Mouse (Mus musculus): Measurements from ENCODE around the gene Olfr803. TPM values are rescaled to one million over a fixed set of nuclear protein-coding genes. Genes with fewer than 3 reads are reported as not detected.

Olfr803 gene
- not detected for total RNA-seq (2021)

- intact Hi-C loops (cut with DNase I), result no loop called here
- no peak for DNase-seq (ENCODE audit: low spot score in 2 of 2)
These were observed at the start of gene Olfr803 for GRCm38 (mm10) chr10:129694186-129694585. Olfr803 (minus strand) TSS chr10:129694286.

- no peak for DNase-seq (ENCODE audit: low spot score in 2 of 2)
- intact Hi-C loops (cut with DNase I), result no loop called here
These were observed 47.7 kb upstream of the Olfr803 start, which contains the start of gene Olfr806 for GRCm38 (mm10) chr10:129741821-129742220. Olfr806 (minus strand) TSS chr10:129741921.

GRCm38 (mm10) chr10:129729275-129729674, 35.2 kb upstream of the Olfr803 start, which contains the start of gene Olfr805:
Olfr805 (minus strand) TSS chr10:129729375.
- no peak for DNase-seq (ENCODE audit: low spot score in 2 of 2)
- intact Hi-C loops (cut with DNase I), result no loop called here

- no peak for DNase-seq (ENCODE audit: low spot score in 2 of 2)
- intact Hi-C loops (cut with DNase I), result no loop called here
These were observed 8.8 kb upstream of the Olfr803 start, which contains the start of gene Olfr804 for GRCm38 (mm10) chr10:129702910-129703309. Olfr804 (plus strand) TSS chr10:129703210.

- DNase-seq (ENCODE audit: low spot score in 2 of 2), result no peak
- intact Hi-C loops (cut with DNase I), result no loop called here
These were observed 6.0 kb downstream of the Olfr803 start, which contains the start of gene Olfr802 for GRCm38 (mm10) chr10:129688069-129688468. Olfr802 (minus strand) TSS chr10:129688169.

GRCm38 (mm10) chr10:129673765-129674164, 20.3 kb downstream of the Olfr803 start, which contains the start of gene Olfr801:
Olfr801 (minus strand) TSS chr10:129673865.
- intact Hi-C loops (cut with DNase I), result no loop called here

DNA sequence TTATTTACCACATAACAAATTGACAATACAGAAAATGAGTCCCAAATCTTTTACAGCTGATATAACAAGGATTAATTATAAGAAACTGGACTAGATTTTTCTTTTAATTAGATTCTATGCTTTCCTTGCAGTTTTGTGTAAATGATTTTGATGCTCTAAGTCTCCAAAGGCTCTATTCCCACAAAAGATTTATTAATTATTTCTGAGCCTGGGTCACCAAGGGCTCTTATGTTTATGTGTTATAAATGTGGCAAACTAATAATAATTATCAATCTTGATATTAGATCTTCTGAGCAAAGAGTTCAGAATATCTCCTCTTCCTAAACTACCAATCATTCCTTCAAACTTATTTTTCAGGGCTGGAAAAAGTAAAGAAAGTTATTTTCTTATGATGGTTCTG, 36.7 kb downstream of the Olfr803 start, which contains the start of gene Olfr800:
Gene Olfr800, plus strand, starts transcription at position 301 of the 400 bp plus-strand sequence.
- intact Hi-C loops (cut with DNase I), result no loop called here
- DNase-seq (ENCODE audit: low spot score in 2 of 2), result no peak

More at GRCm38 (mm10) chr10:129673765-129674164, 20.3 kb downstream of the Olfr803 start, which contains the start of gene Olfr801:
- no peak for DNase-seq (ENCODE audit: low spot score in 2 of 2)

DNA sequence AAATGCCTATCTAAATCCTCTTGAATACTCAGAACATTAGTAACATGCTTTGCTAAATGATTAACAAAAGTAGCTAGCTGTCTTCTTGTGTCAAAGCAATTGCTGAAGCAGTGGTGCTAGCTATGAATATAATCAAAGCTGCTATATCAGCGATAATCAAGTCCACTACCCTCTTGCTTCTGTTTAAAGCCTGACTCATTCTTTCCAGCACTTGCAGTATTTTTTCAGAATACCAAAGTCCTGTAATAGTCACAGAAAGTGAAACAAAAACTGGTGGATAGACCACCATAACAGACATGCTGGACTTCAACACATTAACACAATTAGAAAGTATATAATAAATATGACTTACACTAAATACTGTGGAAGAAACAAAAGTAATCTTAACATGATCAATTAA, 42.3 kb downstream of the Olfr803 start:
- DNase-seq (ENCODE audit: low spot score in 2 of 2), result no peak
- intact Hi-C loops (cut with DNase I), result no loop called here

Small RNA genes lying within 50 kb of the gene (microRNA-seq; reads per million reads assigned to microRNA genes)
- gene Gm24485, result 0 reads per million in 2 experiments

Other genes with a start within 250 kb of the Olfr803 start
- not detected for gene Olfr787, start 232.4 kb downstream of the Olfr803 start, total RNA-seq (2021)
- not detected for gene Olfr788, start 223.3 kb downstream of the Olfr803 start, total RNA-seq (2021)
- not detected for gene Olfr789, start 209.5 kb downstream of the Olfr803 start, total RNA-seq (2021)
- not detected for gene Olfr790, start 195.8 kb downstream of the Olfr803 start, total RNA-seq (2021)
- not detected for gene Olfr791, start 172.5 kb downstream of the Olfr803 start, total RNA-seq (2021)
- gene Olfr792, start 155.1 kb downstream of the Olfr803 start, total RNA-seq (2021), result not detected
- not detected for gene Olfr794, start 126.6 kb downstream of the Olfr803 start, total RNA-seq (2021)
- not detected for gene Olfr796, start 81.7 kb downstream of the Olfr803 start, total RNA-seq (2021)
- gene Olfr798, start 66.4 kb downstream of the Olfr803 start, total RNA-seq (2021), result not detected
- gene Olfr799, start 56.8 kb downstream of the Olfr803 start, total RNA-seq (2021), result not detected
- gene Olfr800, start 36.6 kb downstream of the Olfr803 start, total RNA-seq (2021), result not detected
- gene Olfr801, start 20.4 kb downstream of the Olfr803 start, total RNA-seq (2021), result not detected
- gene Olfr802, start 6.1 kb downstream of the Olfr803 start, total RNA-seq (2021), result under 1 TPM; 0.14 to 0.21 TPM
- gene Olfr804, start 8.9 kb upstream of the Olfr803 start, total RNA-seq (2021), result not detected
- not detected for gene Olfr805, start 35.1 kb upstream of the Olfr803 start, total RNA-seq (2021)
- gene Olfr806, start 47.6 kb upstream of the Olfr803 start, total RNA-seq (2021), result not detected
- gene Olfr807, start 63.5 kb upstream of the Olfr803 start, total RNA-seq (2021), result not detected
- gene Olfr808, start 71.2 kb upstream of the Olfr803 start, total RNA-seq (2021), result not detected
- gene Olfr809, start 80.4 kb upstream of the Olfr803 start, total RNA-seq (2021), result not detected
- gene Olfr810, start 100.6 kb upstream of the Olfr803 start, total RNA-seq (2021), result not detected
- not detected for gene Olfr811, start 110.1 kb upstream of the Olfr803 start, total RNA-seq (2021)
- gene Olfr812, start 151.8 kb upstream of the Olfr803 start, total RNA-seq (2021), result not detected
- not detected for gene Olfr813, start 161.1 kb upstream of the Olfr803 start, total RNA-seq (2021)
- not detected for gene Olfr814, start 185.6 kb upstream of the Olfr803 start, total RNA-seq (2021)
- not detected for gene Olfr815, start 211.6 kb upstream of the Olfr803 start, total RNA-seq (2021)
- gene Olfr816, start 221.3 kb upstream of the Olfr803 start, total RNA-seq (2021), result not detected